Mouse (Mus musculus) CH12.LX (cell line): ENCODE measurements at regions not wholly inside any gene's neighbourhood (a gene's known extent, or its start where the extent isn't known, plus 50 kb on each side); places are given as distances from the start of the nearest gene placed in this dataset.

ENCODE experiments used
- DNase-seq: peaks from one replicate; pipeline ENCODE4 v3.0.0-alpha.2; 2013; ENCODE audit errors: extremely low read depth
- H3K27ac ChIP-seq: 2 replicates; pipeline ENCODE4 v1.5.1; 2012; ENCODE audit warnings: low read depth, mild to moderate bottlenecking, control low read depth, moderate library complexity; ENCODE audit not compliant: insufficient read depth
- H3K27me3 ChIP-seq: replicated peaks from 2 replicates; pipeline ENCODE3; 2012; ENCODE audit warnings: inconsistent platforms
- H3K36me3 ChIP-seq, 2 experiments: replicated peaks in 1 of 2; 2 replicates each; pipeline versions ENCODE3 to v1.6.1; 2012; ENCODE audit warnings: inconsistent platforms in 1 of 2, low read length in 1 of 2, mild to moderate bottlenecking in 1 of 2, mixed read lengths in 1 of 2, moderate library complexity in 1 of 2; ENCODE audit not compliant: control insufficient read depth in 1 of 2, insufficient read depth in 1 of 2
- H3K4me1 ChIP-seq, 2 experiments: 2 replicates each; pipeline ENCODE4 v1.6.1; 2012; ENCODE audit warnings: inconsistent platforms in 1 of 2, moderate library complexity in 1 of 2; ENCODE audit not compliant: insufficient read depth in 2 of 2, control insufficient read depth in 1 of 2
- H3K4me2 ChIP-seq: 2 replicates; pipeline ENCODE4 v1.6.1; 2012; ENCODE audit warnings: low read depth, mild to moderate bottlenecking, control low read depth; ENCODE audit not compliant: poor library complexity, insufficient read depth, severe bottlenecking
- H3K4me3 ChIP-seq, 3 experiments: fragments of 150-350 bp in 1 of 3; sonication (generic) in 1 of 3; replicated peaks in 1 of 3; 2 replicates each; pipeline versions ENCODE3 to v1.5.1; 2011 to 2012; ENCODE audit warnings: low read depth in 2 of 3, low read length in 2 of 3, mild to moderate bottlenecking in 2 of 3, moderate library complexity in 2 of 3, control low read depth in 1 of 3, improper control_type of control experiment in 1 of 3, inconsistent platforms in 1 of 3, mixed read lengths in 1 of 3; ENCODE audit not compliant: poor library complexity in 1 of 3
- H3K79me2 ChIP-seq: replicated peaks from 2 replicates; pipeline ENCODE4 v1.6.1; 2012; ENCODE audit warnings: mild to moderate bottlenecking, moderate library complexity; ENCODE audit not compliant: control insufficient read depth, poor library complexity, insufficient read depth, severe bottlenecking; ENCODE audit errors: extremely low read depth
- H3K9ac ChIP-seq: 2 replicates; pipeline ENCODE4 v1.6.1; 2012; ENCODE audit warnings: low read depth, mild to moderate bottlenecking, control low read depth, moderate library complexity; ENCODE audit not compliant: insufficient read depth
- H3K9me3 ChIP-seq: replicated peaks from 2 replicates; pipeline ENCODE3; 2012; ENCODE audit warnings: low read length, inconsistent platforms, mixed read lengths
- BHLHE40 ChIP-seq: IDR thresholded peaks from 2 replicates; pipeline ENCODE4 v1.6.1; 2011; ENCODE audit warnings: mild to moderate bottlenecking, low read depth, low read length, improper control_type of control experiment
- CTCF ChIP-seq, 2 experiments: IDR thresholded peaks in 1 of 2; conservative IDR thresholded peaks in 1 of 2; 2 replicates each; pipeline ENCODE4 v1.5.1; 2011 to 2012; ENCODE audit warnings: low read depth in 2 of 2, low read length in 2 of 2, improper control_type of control experiment in 1 of 2, inconsistent platforms in 1 of 2, mild to moderate bottlenecking in 1 of 2, moderate library complexity in 1 of 2
- ELF1 ChIP-seq: IDR thresholded peaks from 2 replicates; pipeline ENCODE4 v1.6.1; 2014; ENCODE audit warnings: low read depth, mild to moderate bottlenecking, inconsistent platforms, low read length, improper control_type of control experiment
- EP300 ChIP-seq: IDR thresholded peaks from 2 replicates; pipeline ENCODE4 v1.6.1; 2011; ENCODE audit warnings: low read length, improper control_type of control experiment
- ETS1 ChIP-seq: conservative IDR thresholded peaks from 2 replicates; pipeline ENCODE4 v1.6.1; 2012; ENCODE audit warnings: low read depth, mild to moderate bottlenecking, inconsistent platforms, low read length, improper control_type of control experiment, moderate library complexity
- HCFC1 ChIP-seq: IDR thresholded peaks from 2 replicates; pipeline ENCODE4 v1.6.1; 2012; ENCODE audit warnings: low read depth, mild to moderate bottlenecking, inconsistent platforms, low read length, improper control_type of control experiment
- IRF4 ChIP-seq: IDR thresholded peaks from 2 replicates; pipeline ENCODE4 v1.6.1; 2014; ENCODE audit warnings: low read depth, mild to moderate bottlenecking, inconsistent platforms, low read length, improper control_type of control experiment
- JUND ChIP-seq: conservative IDR thresholded peaks from 2 replicates; pipeline ENCODE4 v1.6.1; 2011; ENCODE audit warnings: low read depth, low read length, improper control_type of control experiment
- MYC ChIP-seq: IDR thresholded peaks from 2 replicates; pipeline ENCODE4 v1.6.1; 2011; ENCODE audit warnings: low read depth, mild to moderate bottlenecking, improper control_type of control experiment, low read length
- NRF1 ChIP-seq: IDR thresholded peaks from 2 replicates; pipeline ENCODE4 v1.6.1; 2014; ENCODE audit warnings: low read depth, mild to moderate bottlenecking, inconsistent platforms, low read length, improper control_type of control experiment, moderate library complexity
- RAD21 ChIP-seq: IDR thresholded peaks from 2 replicates; pipeline ENCODE4 v1.6.1; 2011; ENCODE audit warnings: low read depth, mild to moderate bottlenecking, low read length, improper control_type of control experiment, moderate library complexity
- SIN3A ChIP-seq: IDR thresholded peaks from 2 replicates; pipeline ENCODE4 v1.6.1; 2012; ENCODE audit warnings: low read length, improper control_type of control experiment, inconsistent platforms
- SMC3 ChIP-seq: IDR thresholded peaks from 2 replicates; pipeline ENCODE4 v1.6.1; 2011; ENCODE audit warnings: low read depth, low read length, improper control_type of control experiment
- TCF12 ChIP-seq: IDR thresholded peaks from 2 replicates; pipeline ENCODE4 v1.6.1; 2014; ENCODE audit warnings: low read depth, mild to moderate bottlenecking, inconsistent platforms, low read length, improper control_type of control experiment
- UBTF ChIP-seq: IDR thresholded peaks from 2 replicates; pipeline ENCODE4 v1.6.1; 2012; ENCODE audit warnings: low read depth, mild to moderate bottlenecking, inconsistent platforms, low read length, improper control_type of control experiment, moderate library complexity
- USF2 ChIP-seq: conservative IDR thresholded peaks from 2 replicates; pipeline ENCODE4 v1.6.1; 2011; ENCODE audit warnings: low read depth, low read length, improper control_type of control experiment
- ZC3H11A ChIP-seq: IDR thresholded peaks from 2 replicates; pipeline ENCODE4 v1.6.1; 2012; ENCODE audit warnings: low read depth, mild to moderate bottlenecking, inconsistent platforms, low read length, improper control_type of control experiment
- ZKSCAN1 ChIP-seq: IDR thresholded peaks from 2 replicates; pipeline ENCODE4 v1.6.1; 2012; ENCODE audit warnings: low read depth, inconsistent platforms, low read length, improper control_type of control experiment, borderline replicate concordance
- ZMIZ1 ChIP-seq: IDR thresholded peaks from 2 replicates; pipeline ENCODE4 v1.6.1; 2012; ENCODE audit warnings: low read depth, mild to moderate bottlenecking, inconsistent platforms, low read length, improper control_type of control experiment
- ZNF384 ChIP-seq: IDR thresholded peaks from 2 replicates; pipeline ENCODE4 v1.6.1; 2012; ENCODE audit warnings: low read depth, low read length, improper control_type of control experiment, inconsistent platforms
- dilution Hi-C: fragments of 300-500 bp; cut with MboI; formaldehyde crosslinking; loops from 2 replicates; pipeline ENCODE4 v1.14.3; 2020; ENCODE audit warnings: low sequenced_read_pairs; ENCODE audit not compliant: extremely low pct_unique_long_range_greater_than_20kb, extremely low pct_ligation_motif_present
- in situ Hi-C: fragments of 300-500 bp; cut with MboI; formaldehyde crosslinking; loops from 3 replicates; pipeline ENCODE4 v1.14.3; 2019; ENCODE audit warnings: low sequenced_read_pairs, low pct_ligation_motif_present, low pct_unique_long_range_greater_than_20kb, mixed read lengths

GRCm38 (mm10) chr4:53915326-53915725 is 89.5 kb downstream of the Tmem38b start:
- in situ Hi-C loops (no loop called here), dilution Hi-C loops (no loop called here)
- Histone ChIP-seq H3K27ac (no peak overlapping the region), H3K4me1 (peaks cover 16 to 39% of the 10 kb centered on the region in 2 experiments), H3K79me2 (no peaks in the 10 kb centered on the region), H3K9ac (no peak overlapping the region), H3K9me3 (no peaks in the 10 kb centered on the region), H3K36me3 (no peaks in the 10 kb centered on the region), H3K4me3 (no peak overlapping the region), H3K27me3 (no peaks in the 10 kb centered on the region), H3K4me2 (peak overlapping the region; percentile 57)
- peak; percentile 34; the same call in 1 of the 2 replicates for TF ChIP-seq ELF1
- TF ChIP-seq ETS1, result 0 out of 2 replicates have a peak, but pooled peaks have one; percentile 17
- peak; percentile 61 for TF ChIP-seq BHLHE40
- peak; percentile 62 for TF ChIP-seq IRF4
- TF ChIP-seq EP300, result peak; percentile 76
- no peak for TF ChIP-seq HCFC1
- TF ChIP-seq ZMIZ1, result no peak
- no peak for TF ChIP-seq ZC3H11A
- TF ChIP-seq UBTF, result no peak
- DNase-seq, result peak; percentile 75

- peak; percentile 67 for DNase-seq
- dilution Hi-C loops (no loop called here), in situ Hi-C loops (no loop called here)
- peak; percentile 67 for TF ChIP-seq ZNF384
- TF ChIP-seq RAD21, result peak; percentile 85
- no peak for TF ChIP-seq JUND
- peak; percentile 97 for TF ChIP-seq SMC3
- TF ChIP-seq MYC, result no peak
- no peak for TF ChIP-seq SIN3A
- no peak for TF ChIP-seq ZKSCAN1
- TF ChIP-seq CTCF (conservative IDR thresholded peaks at IDR 0.05 in 1 of 2, IDR thresholded peaks at IDR 0.05 in 1 of 2; ENCODE audit: low read depth in 2 of 2, low read length in 2 of 2), result peak in 1 of 2 experiments; percentile 93; a peak in 2 of 4 replicates
- no peak for TF ChIP-seq TCF12
- no peak for TF ChIP-seq USF2
- no peak for TF ChIP-seq NRF1
- H3K27ac ChIP-seq, result no peak overlapping the region
- no peak overlapping the region for H3K4me2 ChIP-seq
- H3K9me3 ChIP-seq, result no peaks in the 10 kb centered on the region
- H3K9ac ChIP-seq, result no peak overlapping the region
- peaks cover 16 to 46% of the 10 kb centered on the region in 2 experiments for H3K4me1 ChIP-seq
- H3K79me2 ChIP-seq, result no peaks in the 10 kb centered on the region
- no peaks in the 10 kb centered on the region for H3K36me3 ChIP-seq
- no peaks in the 10 kb centered on the region for H3K27me3 ChIP-seq
- H3K4me3 ChIP-seq, result no peak overlapping the region
Observed at GRCm38 (mm10) chr4:53919188-53919587, 93.3 kb downstream of the Tmem38b start.
